Mouse (Mus musculus) right cerebral cortex, postnatal 10 days (tissue): Measurements from ENCODE around the gene Trpc7.
A peak's percentile ranks its signal among the peaks of the same experiment; 100 is the strongest.

Experiments used
- DNase-seq, 2 experiments: peaks; one replicate each; pipeline ENCODE4 v3.0.0; 2021; ENCODE audit warnings: low spot score in 2 of 2

The Trpc7 gene

GRCm38 (mm10) chr13:56895893-56896292, at the start of gene Trpc7:
Gene Trpc7 (minus strand): TSS chr13:56895993.
- DNase-seq, result no peak

GRCm38 (mm10) chr13:56939261-56939660, 43.5 kb upstream of the Trpc7 start:
- DNase-seq, result no peak

GRCm38 (mm10) chr13:56933832-56934510, 38.2 kb upstream of the Trpc7 start:
- no peak for DNase-seq

DNA sequence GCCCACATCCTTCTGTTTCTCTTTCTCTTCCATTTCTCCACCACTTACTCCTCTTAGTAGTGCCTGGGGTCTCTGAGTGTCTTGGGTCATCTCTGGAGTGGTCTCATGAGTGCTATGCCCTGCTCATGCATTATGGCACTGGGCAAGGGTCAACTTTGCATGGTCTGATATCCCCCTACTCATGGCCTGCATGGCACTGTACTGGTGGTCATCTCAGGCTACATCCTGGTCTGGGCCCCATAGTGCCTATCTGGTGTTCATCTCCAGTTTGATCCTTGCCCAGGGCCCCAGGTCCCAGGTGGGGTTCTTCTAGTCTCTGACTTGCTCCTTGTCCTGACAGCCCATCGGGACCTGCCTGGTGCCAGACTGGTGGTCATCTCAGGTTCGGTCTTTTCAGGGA, 34.6 kb upstream of the Trpc7 start:
- no peak for DNase-seq

DNA sequence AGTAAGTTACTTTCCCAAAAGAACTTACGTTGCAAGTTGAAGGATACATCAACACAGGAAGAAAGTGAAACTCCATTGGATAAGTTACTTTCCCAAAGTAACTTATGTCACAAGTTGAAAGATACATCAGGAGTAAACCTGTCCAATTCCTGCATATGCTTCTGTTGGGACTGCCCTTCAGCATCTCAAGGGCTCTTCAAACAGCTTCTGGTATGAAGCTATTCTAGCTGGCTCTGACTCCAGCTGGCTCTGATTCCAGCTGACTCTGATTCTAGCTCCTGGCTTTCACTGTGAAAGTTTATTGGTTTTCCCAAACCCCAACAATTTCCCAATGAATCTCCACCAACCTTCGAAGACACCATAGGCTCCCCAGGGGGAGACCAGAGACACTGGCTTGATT, 27.2 kb upstream of the Trpc7 start:
- no peak for DNase-seq

GRCm38 (mm10) chr13:56921251-56921650, 25.5 kb upstream of the Trpc7 start:
- DNase-seq, result no peak

- DNase-seq, result no peak
Measured at GRCm38 (mm10) chr13:56914721-56915120, 18.9 kb upstream of the Trpc7 start.

DNA sequence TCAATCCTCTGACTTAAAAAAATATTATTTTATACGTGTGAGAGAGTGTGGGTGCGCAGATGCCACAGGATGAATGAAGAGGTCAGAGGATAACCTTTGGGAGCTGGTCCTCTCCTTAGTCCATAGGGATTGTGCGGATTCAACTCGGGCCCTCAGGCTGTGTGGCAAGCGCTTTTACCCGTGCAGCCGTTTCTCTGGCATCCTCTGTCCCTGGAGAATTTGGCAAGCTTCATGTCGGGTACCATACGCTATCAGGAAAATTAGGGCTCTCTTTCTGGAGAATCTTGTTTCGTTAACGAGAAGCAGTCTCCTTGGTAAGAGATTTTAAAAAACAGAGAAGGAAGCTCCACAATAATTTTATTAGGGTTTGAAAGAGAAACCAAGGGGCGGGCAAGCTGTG, 15.3 kb upstream of the Trpc7 start:
- DNase-seq, result no peak

DNA sequence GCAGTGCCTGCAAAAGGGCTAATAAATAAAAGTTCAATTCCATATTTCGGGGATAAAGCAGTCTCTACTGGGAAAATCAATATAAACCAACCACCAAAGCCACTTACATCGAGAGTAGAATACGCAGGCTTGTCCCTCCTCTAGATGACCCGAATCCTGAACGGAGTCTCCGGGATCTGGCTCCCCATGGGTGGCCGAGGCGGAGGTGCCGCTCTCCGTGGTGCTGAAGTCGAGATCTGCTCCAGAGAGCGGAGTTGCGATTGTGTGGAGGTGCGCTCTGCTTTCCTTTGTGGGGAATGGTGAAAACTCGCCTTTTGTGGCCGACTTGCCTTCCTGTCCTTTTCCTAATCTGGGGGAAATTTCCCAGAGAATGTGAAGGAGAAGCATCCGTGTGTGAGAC, 407 bp downstream of the Trpc7 start:
- peak in 1 of 2 experiments; percentile 56 for DNase-seq

- no peak for DNase-seq
Measured at GRCm38 (mm10) chr13:56894543-56894942, 1.2 kb downstream of the Trpc7 start.

GRCm38 (mm10) chr13:56889888-56890287, 5.9 kb downstream of the Trpc7 start:
- no peak for DNase-seq

GRCm38 (mm10) chr13:56882931-56883330, 12.9 kb downstream of the Trpc7 start:
- DNase-seq, result peak in 1 of 2 experiments; percentile 22

GRCm38 (mm10) chr13:56864567-56864966, 31.2 kb downstream of the Trpc7 start:
- DNase-seq, result no peak

DNA sequence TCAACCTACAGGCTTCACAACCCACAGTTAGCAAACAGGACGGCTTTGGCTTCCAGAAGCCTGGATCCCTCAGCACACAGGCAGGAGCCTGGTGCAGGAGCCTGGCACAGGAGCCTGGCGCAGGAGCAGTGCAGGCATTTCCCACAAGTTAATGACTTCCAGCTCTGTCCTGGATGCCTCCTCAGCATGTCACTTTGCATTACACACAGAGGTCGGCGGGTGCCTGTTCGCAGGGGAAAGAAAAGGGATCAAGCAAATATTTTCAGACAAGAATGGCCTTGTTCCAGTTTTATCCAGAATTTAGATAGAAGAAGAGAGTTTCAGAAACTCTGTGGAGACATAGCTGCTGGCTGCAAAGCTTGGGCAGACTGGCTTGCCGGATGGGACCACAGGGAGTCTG, 33.8 kb downstream of the Trpc7 start:
- no peak for DNase-seq

- DNase-seq, result no peak
Measured at GRCm38 (mm10) chr13:56854506-56854905, 41.3 kb downstream of the Trpc7 start.

DNA sequence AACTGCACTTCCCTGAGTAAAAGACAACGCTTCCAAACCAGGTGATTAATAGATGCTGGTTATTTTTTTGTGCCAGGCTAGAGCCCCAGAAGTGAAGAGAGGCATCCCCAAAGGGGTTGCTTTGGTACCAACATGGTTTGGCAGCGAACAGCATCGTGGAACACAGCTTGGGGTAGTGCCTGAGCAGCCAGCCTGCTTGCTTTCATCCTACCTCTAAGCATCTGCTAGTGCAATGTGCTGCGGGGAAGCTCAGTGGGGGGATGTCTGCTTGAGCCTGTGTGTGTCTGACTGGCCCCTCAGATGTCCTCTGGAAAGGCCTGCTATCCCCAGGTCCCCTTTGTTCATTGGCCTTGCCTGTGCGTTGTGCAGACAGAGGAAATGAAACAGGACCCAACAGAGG, 42.4 kb downstream of the Trpc7 start:
- peak; percentile 30 to 32 for DNase-seq

DNA sequence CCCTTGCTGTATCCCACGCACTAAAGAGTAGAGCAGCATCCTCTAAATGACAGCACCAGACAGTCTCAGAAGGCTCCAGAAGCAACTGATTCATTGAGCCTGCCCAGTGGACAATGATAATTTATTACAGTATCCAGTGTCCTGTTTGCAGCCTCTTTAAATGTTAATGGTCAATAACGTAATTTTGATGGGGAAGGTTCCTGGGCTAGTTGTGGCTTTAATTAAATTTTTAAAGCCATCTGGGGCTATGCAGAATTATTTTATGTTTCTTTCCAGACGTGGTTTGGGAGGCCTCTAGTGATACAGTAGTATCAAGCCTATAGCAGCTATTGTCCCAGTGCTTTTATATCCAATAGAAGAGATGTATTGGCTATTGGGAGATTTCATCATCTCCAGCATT, 49.9 kb downstream of the Trpc7 start:
- no peak for DNase-seq

- no peak for DNase-seq
Measured at GRCm38 (mm10) chr13:56815471-56815870, 80.3 kb downstream of the Trpc7 start.

- peak; percentile 90 to 95 for DNase-seq
Measured at GRCm38 (mm10) chr13:56806776-56807490, 88.9 kb downstream of the Trpc7 start.

- no peak for DNase-seq
Measured at GRCm38 (mm10) chr13:56805131-56805530, 90.7 kb downstream of the Trpc7 start.

GRCm38 (mm10) chr13:56797459-56797858, 98.3 kb downstream of the Trpc7 start:
- DNase-seq, result no peak

GRCm38 (mm10) chr13:56795501-56795900, 100.3 kb downstream of the Trpc7 start:
- no peak for DNase-seq

GRCm38 (mm10) chr13:56794441-56794840, 101.4 kb downstream of the Trpc7 start:
- no peak for DNase-seq
